Mouse (Mus musculus) liver, postnatal 0 days (tissue): ENCODE measurements around the gene Kcnip1.

ENCODE experiments used
- CTCF ChIP-seq: sonication (generic); IDR thresholded peaks from 2 replicates; pipeline ENCODE4 v1.5.1; 2016; ENCODE audit warnings: antibody characterized with exemption, low read depth
- EP300 ChIP-seq: IDR thresholded peaks from 2 replicates; pipeline ENCODE4 v1.6.1; 2016; ENCODE audit warnings: antibody characterized with exemption, low read depth, mild to moderate bottlenecking

DNA sequence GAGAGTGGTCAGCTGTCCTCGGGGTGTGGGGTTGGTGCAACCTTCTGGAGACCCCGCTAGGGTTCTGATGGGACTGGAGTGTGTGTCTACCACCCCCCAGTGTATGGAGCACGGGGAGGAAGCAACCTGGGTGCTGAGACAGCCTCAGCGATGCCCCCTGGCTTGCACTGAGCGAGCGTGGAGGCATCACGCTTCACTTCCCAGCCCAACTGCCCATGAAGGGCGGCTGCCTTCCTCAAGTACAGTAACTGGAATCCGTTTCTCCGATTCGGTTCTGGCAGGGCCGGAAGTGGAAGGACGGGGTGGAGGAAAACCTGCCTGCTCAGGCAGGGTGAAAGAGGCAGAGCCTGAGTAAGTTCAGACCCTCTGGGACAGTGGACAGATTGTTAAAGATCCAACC, 71.5 kb downstream of the Kcnip1 start:
- TF ChIP-seq CTCF (no peak), EP300 (no peak)
